In genomic region chr16:32612052-32612451, GRCm38 (mm10) we compare ENCODE assay signal across 14 mouse cellular contexts. TPM values are rescaled to one million over a fixed set of nuclear protein-coding genes. Genes with fewer than 3 reads are reported as not detected.
A peak's percentile ranks its signal among the peaks of the same experiment; 100 is the strongest.
DNase-seq lines count a peak whose midpoint lies in the region; ATAC-seq and TF ChIP-seq lines count a peak whose summit lies in the region.
"Had no signal": no experiment of that assay in that cellular context is flagged by ENCODE, and none has a peak within 500 bp of the region (broad histone marks: within the 10 kb centered on the region; RNA-seq: fewer than 3 reads in every experiment).

No protein-coding gene starts in this region.

- H3K9me3 ChIP-seq in midbrain, embryonic 16.5 days (replicated peaks; ENCODE audit: control insufficient read depth, low read length, poor library complexity, severe bottlenecking): no peaks in the 10 kb centered on the region
- H3K9me3 ChIP-seq: forebrain, embryonic 13.5 days; midbrain, embryonic 13.5 days had no signal

- no peaks in the 10 kb centered on the region; the same call in 1 of the 2 replicates for H3K4me1 ChIP-seq in bone marrow, adult 2 months (ENCODE audit: control insufficient read depth, insufficient read depth, low read length)
- peaks cover 12% of the 10 kb centered on the region for H3K4me1 ChIP-seq in midbrain, embryonic 16.5 days (ENCODE audit: control insufficient read depth, insufficient read depth, low read length)

- H3K4me3 ChIP-seq in layer of hippocampus, adult 2 months: peak overlapping the region; percentile 0; the same call in 1 of the 2 replicates
- H3K4me3 ChIP-seq in bone marrow, adult 2 months (replicated peaks; ENCODE audit: control insufficient read depth, low read depth, low read length): peak overlapping the region; percentile 42
- no peak overlapping the region for H3K4me3 ChIP-seq in midbrain, embryonic 16.5 days (ENCODE audit: low read depth, low read length)
- H3K4me3 ChIP-seq: forebrain, embryonic 13.5 days; midbrain, embryonic 13.5 days had no signal

- no peak overlapping the region for H3K9ac ChIP-seq in midbrain, embryonic 16.5 days (ENCODE audit: low read depth, low read length)
- H3K9ac ChIP-seq: forebrain, embryonic 13.5 days; midbrain, embryonic 13.5 days had no signal

- no peak for DNase-seq in layer of hippocampus, adult 2 months (ENCODE audit: low spot score in 2 of 2)
- no peak for DNase-seq in layer of hippocampus, postnatal 25 days (ENCODE audit: extremely low spot score in 1 of 2, low spot score in 1 of 2)
- peak; percentile 56 for DNase-seq in liver
- DNase-seq in testis, postnatal 10 days (ENCODE audit: low spot score): no peak
- DNase-seq: adrenal gland, postnatal 36 days; cerebellum, adult 2 months; lung, postnatal 14 days; right cerebral cortex, postnatal 14 days had no signal

- TF ChIP-seq POLR2A in bone marrow, adult 2 months (IDR thresholded peaks at IDR 0.05; ENCODE audit: borderline replicate concordance, control insufficient read depth, low read depth, low read length): no peak

- no peak for TF ChIP-seq CTCF in layer of hippocampus, adult 2 months (conservative IDR thresholded peaks at IDR 0.05)
- TF ChIP-seq CTCF in bone marrow, adult 2 months (IDR thresholded peaks at IDR 0.05; ENCODE audit: control insufficient read depth, insufficient read depth, low read length): no peak

- H3K27me3 ChIP-seq in midbrain, embryonic 16.5 days (ENCODE audit: control insufficient read depth, insufficient read depth, low read depth, low read length): no peaks in the 10 kb centered on the region
- H3K27me3 ChIP-seq: forebrain, embryonic 13.5 days; midbrain, embryonic 13.5 days had no signal

- peaks cover 5% of the 10 kb centered on the region for H3K36me3 ChIP-seq in midbrain, embryonic 16.5 days (ENCODE audit: control insufficient read depth, insufficient read depth, low read length)

- H3K27ac ChIP-seq in layer of hippocampus, adult 2 months: 0 out of 2 replicates have a peak overlapping the region, but pooled peaks have one; percentile 29
- H3K27ac ChIP-seq in bone marrow, adult 2 months (ENCODE audit: control insufficient read depth, insufficient read depth, low read depth, low read length, poor library complexity): no peak overlapping the region
- H3K27ac ChIP-seq in midbrain, embryonic 16.5 days (ENCODE audit: low read length): no peak overlapping the region
- H3K27ac ChIP-seq: forebrain, embryonic 13.5 days; midbrain, embryonic 13.5 days had no signal

- H3K4me2 ChIP-seq in midbrain, embryonic 16.5 days (ENCODE audit: low read length): no peak overlapping the region
- H3K4me2 ChIP-seq: forebrain, embryonic 13.5 days; midbrain, embryonic 13.5 days had no signal

- WGBS in bone marrow, adult 2 months: 43% methylated on average over 1 of the region's 1 CpGs
- WGBS in midbrain, embryonic 16.5 days: 83% methylated on average over 1 of the region's 1 CpGs

- peak; percentile 66 for ATAC-seq in megakaryocyte-erythroid progenitor cell, adult 5-6 weeks (replicated peaks; ENCODE audit: low FRiP score, low TSS enrichment, poor library complexity, severe bottlenecking)
- ATAC-seq in midbrain, embryonic 16.5 days: no peak
- ATAC-seq: forebrain, embryonic 13.5 days; inflammation-experienced regulatory T-cells, adult 6 months; midbrain, embryonic 13.5 days had no signal

RNA-seq across cellular contexts. Expression of gene Tfrc, which starts 3.3 kb away (rescaled TPM):
- total RNA-seq in layer of hippocampus, adult 2 months (2021): 10 to 100 TPM; 70.3 to 72.3 TPM
- 10 to 100 TPM; 59.3 to 67.3 TPM for total RNA-seq in layer of hippocampus, postnatal 25 days (2021)
- polyA plus RNA-seq in bone marrow, adult 2 months (2011; ENCODE audit: insufficient read depth, insufficient read length, low replicate concordance, missing spikeins): 210 and 334 TPM in 2 replicates
- total RNA-seq in megakaryocyte-erythroid progenitor cell, adult 5-6 weeks (2014; fragmentation: Nextera tagmentation): 316 and 327 TPM in 2 replicates
- total RNA-seq in megakaryocyte-erythroid progenitor cell, adult 5-6 weeks (2017): 261 and 333 TPM in 2 replicates
- 33.3 and 40.5 TPM in 2 replicates for polyA plus RNA-seq in midbrain, embryonic 16.5 days (2015; fragmentation: Nextera tagmentation; extraction: Ambion mirVana)

RNA-seq across cellular contexts. Expression of gene Tnk2, which starts 31.6 kb away (rescaled TPM):
- 100 to 1,000 TPM; 210 to 212 TPM for total RNA-seq in layer of hippocampus, adult 2 months (2021)
- total RNA-seq in layer of hippocampus, postnatal 25 days (2021): 100 to 1,000 TPM; 163 to 165 TPM
- 70.2 and 105 TPM in 2 replicates for polyA plus RNA-seq in bone marrow, adult 2 months (2011; ENCODE audit: insufficient read depth, insufficient read length, low replicate concordance, missing spikeins)
- 45.7 and 54.4 TPM in 2 replicates for total RNA-seq in megakaryocyte-erythroid progenitor cell, adult 5-6 weeks (2014; fragmentation: Nextera tagmentation)
- 27.7 and 28.6 TPM in 2 replicates for total RNA-seq in megakaryocyte-erythroid progenitor cell, adult 5-6 weeks (2017)
- 19.0 and 21.6 TPM in 2 replicates for polyA plus RNA-seq in midbrain, embryonic 16.5 days (2015; fragmentation: Nextera tagmentation; extraction: Ambion mirVana)
